Mouse (Mus musculus): ENCODE data around the gene Atad3a. TPM values are rescaled to one million over a fixed set of nuclear protein-coding genes. Genes with fewer than 3 reads are reported as not detected.

The Atad3a gene
- polyA plus RNA-seq, 1 experiment: 72.9 TPM

GRCm38 (mm10) chr4:155777816-155778215 lies 16.9 kb upstream of the Atad3a start:
- Histone ChIP-seq H3K79me2 (ENCODE audit: control insufficient read depth, insufficient read depth) (no peaks in the 10 kb centered on the region), H3ac (ENCODE audit: control insufficient read depth, insufficient read length, low read depth) (no peak overlapping the region), H3K79me3 (ENCODE audit: low read depth) (no peaks in the 10 kb centered on the region), H3K36me3 (ENCODE audit: control insufficient read depth, insufficient read depth) (no peaks in the 10 kb centered on the region), H3K4me3 (ENCODE audit: insufficient read depth, poor library complexity, severe bottlenecking) (no peak overlapping the region), H3K27me3 (ENCODE audit: control insufficient read depth, insufficient read depth, insufficient read length) (no peaks in the 10 kb centered on the region)
- no peak for TF ChIP-seq CEBPB (IDR thresholded peaks at IDR 0.05; ENCODE audit: low read depth)
- TF ChIP-seq MYOG (IDR thresholded peaks at IDR 0.05; ENCODE audit: control insufficient read depth, extremely low read depth, insufficient read length): no peak

GRCm38 (mm10) chr4:155776704-155777335 lies 15.9 kb upstream of the Atad3a start:
- TF ChIP-seq CEBPB (IDR thresholded peaks at IDR 0.05; ENCODE audit: low read depth): no peak
- Histone ChIP-seq H3K4me3 (ENCODE audit: insufficient read depth, poor library complexity, severe bottlenecking) (no peak overlapping the region), H3K79me2 (ENCODE audit: control insufficient read depth, insufficient read depth) (no peaks in the 10 kb centered on the region), H3K27me3 (ENCODE audit: control insufficient read depth, insufficient read depth, insufficient read length) (no peaks in the 10 kb centered on the region), H3K79me3 (ENCODE audit: low read depth) (no peaks in the 10 kb centered on the region), H3ac (ENCODE audit: control insufficient read depth, insufficient read length, low read depth) (no peak overlapping the region), H3K36me3 (ENCODE audit: control insufficient read depth, insufficient read depth) (no peaks in the 10 kb centered on the region)

GRCm38 (mm10) chr4:155775855-155776254 lies 15.0 kb upstream of the Atad3a start:
- H3K79me2 ChIP-seq (ENCODE audit: control insufficient read depth, insufficient read depth): no peaks in the 10 kb centered on the region
- no peak overlapping the region for H3ac ChIP-seq (ENCODE audit: control insufficient read depth, insufficient read length, low read depth)
- H3K4me3 ChIP-seq (ENCODE audit: insufficient read depth, poor library complexity, severe bottlenecking): no peak overlapping the region
- no peaks in the 10 kb centered on the region for H3K79me3 ChIP-seq (ENCODE audit: low read depth)
- no peaks in the 10 kb centered on the region for H3K36me3 ChIP-seq (ENCODE audit: control insufficient read depth, insufficient read depth)
- H3K27me3 ChIP-seq (ENCODE audit: control insufficient read depth, insufficient read depth, insufficient read length): no peaks in the 10 kb centered on the region
- TF ChIP-seq USF1 (IDR thresholded peaks at IDR 0.05; ENCODE audit: low read depth) (no peak), MYOG (IDR thresholded peaks at IDR 0.05; ENCODE audit: control insufficient read depth, extremely low read depth, insufficient read length) (no peak), MYOD1 (IDR thresholded peaks at IDR 0.05; ENCODE audit: control insufficient read depth, insufficient read length, low read depth) (no peak), CEBPB (IDR thresholded peaks at IDR 0.05; ENCODE audit: low read depth) (no peak), CTCF (IDR thresholded peaks at IDR 0.05; ENCODE audit: control insufficient read depth, insufficient read depth, insufficient read length) (no peak), MAX (IDR thresholded peaks at IDR 0.05) (no peak), FOSL1 (IDR thresholded peaks at IDR 0.05; ENCODE audit: insufficient read depth, low read length, poor library complexity, severe bottlenecking) (no peak)

GRCm38 (mm10) chr4:155774971-155775740 lies 14.3 kb upstream of the Atad3a start:
- Histone ChIP-seq H3K79me2 (ENCODE audit: control insufficient read depth, insufficient read depth) (no peaks in the 10 kb centered on the region), H3K27me3 (ENCODE audit: control insufficient read depth, insufficient read depth, insufficient read length) (no peaks in the 10 kb centered on the region), H3K36me3 (ENCODE audit: control insufficient read depth, insufficient read depth) (no peaks in the 10 kb centered on the region), H3ac (ENCODE audit: control insufficient read depth, insufficient read length, low read depth) (no peak overlapping the region), H3K79me3 (ENCODE audit: low read depth) (no peaks in the 10 kb centered on the region), H3K4me3 (ENCODE audit: insufficient read depth, poor library complexity, severe bottlenecking) (no peak overlapping the region)
- TF ChIP-seq CEBPB (IDR thresholded peaks at IDR 0.05; ENCODE audit: low read depth) (no peak), FOSL1 (IDR thresholded peaks at IDR 0.05; ENCODE audit: insufficient read depth, low read length, poor library complexity, severe bottlenecking) (no peak), MYOD1 (IDR thresholded peaks at IDR 0.05; ENCODE audit: control insufficient read depth, insufficient read length, low read depth) (no peak), MAX (IDR thresholded peaks at IDR 0.05) (no peak), CTCF (IDR thresholded peaks at IDR 0.05; ENCODE audit: control insufficient read depth, insufficient read depth, insufficient read length) (no peak), MYOG (IDR thresholded peaks at IDR 0.05; ENCODE audit: control insufficient read depth, extremely low read depth, insufficient read length) (no peak), USF1 (IDR thresholded peaks at IDR 0.05; ENCODE audit: low read depth) (no peak)

- no peaks in the 10 kb centered on the region for H3K27me3 ChIP-seq (ENCODE audit: control insufficient read depth, insufficient read depth, insufficient read length)
- H3K4me3 ChIP-seq (ENCODE audit: insufficient read depth, poor library complexity, severe bottlenecking): no peak within 1 kb of the TSS
- no peaks in the 10 kb centered on the region for H3K79me2 ChIP-seq (ENCODE audit: control insufficient read depth, insufficient read depth)
- H3ac ChIP-seq (ENCODE audit: control insufficient read depth, insufficient read length, low read depth): no peak within 1 kb of the TSS
- H3K79me3 ChIP-seq (ENCODE audit: low read depth): no peaks in the 10 kb centered on the region
- no peaks in the 10 kb centered on the region for H3K36me3 ChIP-seq (ENCODE audit: control insufficient read depth, insufficient read depth)
- TF ChIP-seq MYOD1 (IDR thresholded peaks at IDR 0.05; ENCODE audit: control insufficient read depth, insufficient read length, low read depth): no peak
- peak; percentile 61 for TF ChIP-seq MAX (IDR thresholded peaks at IDR 0.05)
These were observed 13.4 kb upstream of the Atad3a start, which contains the start of gene Vwa1 for GRCm38 (mm10) chr4:155774280-155774754. Gene Vwa1 (minus strand): TSS chr4:155774698.

- Histone ChIP-seq H3K79me3 (ENCODE audit: low read depth) (no peaks in the 10 kb centered on the region), H3K4me3 (ENCODE audit: insufficient read depth, poor library complexity, severe bottlenecking) (no peak overlapping the region), H3K36me3 (ENCODE audit: control insufficient read depth, insufficient read depth) (no peaks in the 10 kb centered on the region), H3ac (ENCODE audit: control insufficient read depth, insufficient read length, low read depth) (no peak overlapping the region), H3K79me2 (ENCODE audit: control insufficient read depth, insufficient read depth) (no peaks in the 10 kb centered on the region), H3K27me3 (ENCODE audit: control insufficient read depth, insufficient read depth, insufficient read length) (no peaks in the 10 kb centered on the region)
- TF ChIP-seq MYOD1 (IDR thresholded peaks at IDR 0.05; ENCODE audit: control insufficient read depth, insufficient read length, low read depth): no peak
- TF ChIP-seq USF1 (IDR thresholded peaks at IDR 0.05; ENCODE audit: low read depth): no peak
- TF ChIP-seq FOSL1 (IDR thresholded peaks at IDR 0.05; ENCODE audit: insufficient read depth, low read length, poor library complexity, severe bottlenecking): no peak
- TF ChIP-seq CEBPB (IDR thresholded peaks at IDR 0.05; ENCODE audit: low read depth): no peak
- no peak for TF ChIP-seq MYOG (IDR thresholded peaks at IDR 0.05; ENCODE audit: control insufficient read depth, extremely low read depth, insufficient read length)
These were observed 12.6 kb upstream of the Atad3a start for GRCm38 (mm10) chr4:155773335-155774078.

Measured in C2C12 (cell line).